Mouse (Mus musculus) CH12.LX (cell line): Measurements from ENCODE around the gene Ppard. TPM values are rescaled to one million over a fixed set of nuclear protein-coding genes. Genes with fewer than 3 reads are reported as not detected.

Source experiments
- DNase-seq: peaks from one replicate; pipeline ENCODE4 v3.0.0-alpha.2; 2013; ENCODE audit errors: extremely low read depth
- H3K27ac ChIP-seq: 2 replicates; pipeline ENCODE4 v1.5.1; 2012; ENCODE audit warnings: low read depth, mild to moderate bottlenecking, control low read depth, moderate library complexity; ENCODE audit not compliant: insufficient read depth
- H3K27me3 ChIP-seq: replicated peaks from 2 replicates; pipeline ENCODE3; 2012; ENCODE audit warnings: inconsistent platforms
- H3K36me3 ChIP-seq, 2 experiments: replicated peaks in 1 of 2; 2 replicates each; pipeline versions ENCODE3 to v1.6.1; 2012; ENCODE audit warnings: inconsistent platforms in 1 of 2, low read length in 1 of 2, mild to moderate bottlenecking in 1 of 2, mixed read lengths in 1 of 2, moderate library complexity in 1 of 2; ENCODE audit not compliant: control insufficient read depth in 1 of 2, insufficient read depth in 1 of 2
- H3K4me1 ChIP-seq, 2 experiments: 2 replicates each; pipeline ENCODE4 v1.6.1; 2012; ENCODE audit warnings: inconsistent platforms in 1 of 2, moderate library complexity in 1 of 2; ENCODE audit not compliant: insufficient read depth in 2 of 2, control insufficient read depth in 1 of 2
- H3K4me2 ChIP-seq: 2 replicates; pipeline ENCODE4 v1.6.1; 2012; ENCODE audit warnings: low read depth, mild to moderate bottlenecking, control low read depth; ENCODE audit not compliant: poor library complexity, insufficient read depth, severe bottlenecking
- H3K4me3 ChIP-seq, 3 experiments: fragments of 150-350 bp in 1 of 3; sonication (generic) in 1 of 3; replicated peaks in 1 of 3; 2 replicates each; pipeline versions ENCODE3 to v1.5.1; 2011 to 2012; ENCODE audit warnings: low read depth in 2 of 3, low read length in 2 of 3, mild to moderate bottlenecking in 2 of 3, moderate library complexity in 2 of 3, control low read depth in 1 of 3, improper control_type of control experiment in 1 of 3, inconsistent platforms in 1 of 3, mixed read lengths in 1 of 3; ENCODE audit not compliant: poor library complexity in 1 of 3
- H3K79me2 ChIP-seq: replicated peaks from 2 replicates; pipeline ENCODE4 v1.6.1; 2012; ENCODE audit warnings: mild to moderate bottlenecking, moderate library complexity; ENCODE audit not compliant: control insufficient read depth, poor library complexity, insufficient read depth, severe bottlenecking; ENCODE audit errors: extremely low read depth
- H3K9ac ChIP-seq: 2 replicates; pipeline ENCODE4 v1.6.1; 2012; ENCODE audit warnings: low read depth, mild to moderate bottlenecking, control low read depth, moderate library complexity; ENCODE audit not compliant: insufficient read depth
- H3K9me3 ChIP-seq: replicated peaks from 2 replicates; pipeline ENCODE3; 2012; ENCODE audit warnings: low read length, inconsistent platforms, mixed read lengths
- BHLHE40 ChIP-seq: IDR thresholded peaks from 2 replicates; pipeline ENCODE4 v1.6.1; 2011; ENCODE audit warnings: mild to moderate bottlenecking, low read depth, low read length, improper control_type of control experiment
- E2F4 ChIP-seq: IDR thresholded peaks from 2 replicates; pipeline ENCODE4 v1.6.1; 2011; ENCODE audit warnings: low read depth, low read length, improper control_type of control experiment; ENCODE audit not compliant: insufficient replicate concordance
- EP300 ChIP-seq: IDR thresholded peaks from 2 replicates; pipeline ENCODE4 v1.6.1; 2011; ENCODE audit warnings: low read length, improper control_type of control experiment
- ETS1 ChIP-seq: conservative IDR thresholded peaks from 2 replicates; pipeline ENCODE4 v1.6.1; 2012; ENCODE audit warnings: low read depth, mild to moderate bottlenecking, inconsistent platforms, low read length, improper control_type of control experiment, moderate library complexity
- HCFC1 ChIP-seq: IDR thresholded peaks from 2 replicates; pipeline ENCODE4 v1.6.1; 2012; ENCODE audit warnings: low read depth, mild to moderate bottlenecking, inconsistent platforms, low read length, improper control_type of control experiment
- IRF4 ChIP-seq: IDR thresholded peaks from 2 replicates; pipeline ENCODE4 v1.6.1; 2014; ENCODE audit warnings: low read depth, mild to moderate bottlenecking, inconsistent platforms, low read length, improper control_type of control experiment
- JUN ChIP-seq: IDR thresholded peaks from 2 replicates; pipeline ENCODE4 v1.6.1; 2011; ENCODE audit warnings: low read depth, mild to moderate bottlenecking, low read length, improper control_type of control experiment, moderate library complexity; ENCODE audit not compliant: insufficient read depth
- JUND ChIP-seq: conservative IDR thresholded peaks from 2 replicates; pipeline ENCODE4 v1.6.1; 2011; ENCODE audit warnings: low read depth, low read length, improper control_type of control experiment
- MAX ChIP-seq: IDR thresholded peaks from 2 replicates; pipeline ENCODE4 v1.6.1; 2011; ENCODE audit warnings: low read length, improper control_type of control experiment
- MEF2A ChIP-seq: IDR thresholded peaks from 2 replicates; pipeline ENCODE4 v1.6.1; 2014; ENCODE audit warnings: low read depth, mild to moderate bottlenecking, inconsistent platforms, low read length, improper control_type of control experiment, borderline replicate concordance
- NELFE ChIP-seq: IDR thresholded peaks from 2 replicates; pipeline ENCODE4 v1.6.1; 2011; ENCODE audit warnings: low read depth, low read length, improper control_type of control experiment
- POLR2AphosphoS2 ChIP-seq: IDR thresholded peaks from 2 replicates; pipeline ENCODE4 v1.6.1; 2011; ENCODE audit warnings: low read depth, low read length, improper control_type of control experiment
- RAD21 ChIP-seq: IDR thresholded peaks from 2 replicates; pipeline ENCODE4 v1.6.1; 2011; ENCODE audit warnings: low read depth, mild to moderate bottlenecking, low read length, improper control_type of control experiment, moderate library complexity
- RCOR1 ChIP-seq: conservative IDR thresholded peaks from 2 replicates; pipeline ENCODE4 v1.6.1; 2012; ENCODE audit warnings: low read depth, mild to moderate bottlenecking, inconsistent platforms, low read length, improper control_type of control experiment
- SIN3A ChIP-seq: IDR thresholded peaks from 2 replicates; pipeline ENCODE4 v1.6.1; 2012; ENCODE audit warnings: low read length, improper control_type of control experiment, inconsistent platforms
- TBP ChIP-seq: conservative IDR thresholded peaks from 2 replicates; pipeline ENCODE4 v1.6.1; 2011; ENCODE audit warnings: low read depth, low read length, improper control_type of control experiment
- TCF12 ChIP-seq: IDR thresholded peaks from 2 replicates; pipeline ENCODE4 v1.6.1; 2014; ENCODE audit warnings: low read depth, mild to moderate bottlenecking, inconsistent platforms, low read length, improper control_type of control experiment
- UBTF ChIP-seq: IDR thresholded peaks from 2 replicates; pipeline ENCODE4 v1.6.1; 2012; ENCODE audit warnings: low read depth, mild to moderate bottlenecking, inconsistent platforms, low read length, improper control_type of control experiment, moderate library complexity
- USF2 ChIP-seq: conservative IDR thresholded peaks from 2 replicates; pipeline ENCODE4 v1.6.1; 2011; ENCODE audit warnings: low read depth, low read length, improper control_type of control experiment
- ZMIZ1 ChIP-seq: IDR thresholded peaks from 2 replicates; pipeline ENCODE4 v1.6.1; 2012; ENCODE audit warnings: low read depth, mild to moderate bottlenecking, inconsistent platforms, low read length, improper control_type of control experiment
- ZNF384 ChIP-seq: IDR thresholded peaks from 2 replicates; pipeline ENCODE4 v1.6.1; 2012; ENCODE audit warnings: low read depth, low read length, improper control_type of control experiment, inconsistent platforms
- dilution Hi-C: fragments of 300-500 bp; cut with MboI; formaldehyde crosslinking; loops from 2 replicates; pipeline ENCODE4 v1.14.3; 2020; ENCODE audit warnings: low sequenced_read_pairs; ENCODE audit not compliant: extremely low pct_unique_long_range_greater_than_20kb, extremely low pct_ligation_motif_present
- in situ Hi-C: fragments of 300-500 bp; cut with MboI; formaldehyde crosslinking; loops from 3 replicates; pipeline ENCODE4 v1.14.3; 2019; ENCODE audit warnings: low sequenced_read_pairs, low pct_ligation_motif_present, low pct_unique_long_range_greater_than_20kb, mixed read lengths
- polyA plus RNA-seq: library from polyadenylated mRNA; unstranded; fragments of >175 nt; gene quantifications from 2 replicates; pipeline ENCODE4 v1.2.1, GENCODE M21; 2012; ENCODE audit warnings: low read depth; ENCODE audit not compliant: insufficient read length
- total RNA-seq, 2 experiments: library from RNA; depleted of rRNA; stranded (reverse); fragments of 300-350 nt in 1 of 2; fragments of >200 nt in 1 of 2; gene quantifications; 2 replicates each; pipeline ENCODE4 v1.2.3; 2012 to 2014

Gene Ppard
- total and polyA plus RNA-seq, 3 experiments: 2.9 to 15.5 (median 7.3) TPM

- in situ Hi-C loops (no loop called here), dilution Hi-C loops (no loop called here)
- DNase-seq: no peak
- H3K27ac ChIP-seq: no peak overlapping the region
- TF ChIP-seq ZNF384: no peak
- no peak for TF ChIP-seq SIN3A
- TF ChIP-seq ZMIZ1: no peak
- TF ChIP-seq E2F4: no peak
- no peak for TF ChIP-seq USF2
- no peak for TF ChIP-seq RAD21
- TF ChIP-seq JUND: no peak
- no peak overlapping the region for H3K9ac ChIP-seq
- no peaks in the 10 kb centered on the region for H3K79me2 ChIP-seq
- H3K9me3 ChIP-seq: no peaks in the 10 kb centered on the region
- H3K4me2 ChIP-seq: no peak overlapping the region
- H3K4me3 ChIP-seq: no peak overlapping the region
- peaks cover 36 to 91% of the 10 kb centered on the region in 2 experiments for H3K4me1 ChIP-seq
- no peaks in the 10 kb centered on the region for H3K27me3 ChIP-seq
- H3K36me3 ChIP-seq: peaks cover 6 to 34% of the 10 kb centered on the region in 2 experiments
Measured at GRCm38 (mm10) chr17:28280423-28280800, 47.9 kb downstream of the Ppard start.

- no peak for DNase-seq
- Histone ChIP-seq H3K9ac (no peak overlapping the region), H3K9me3 (no peaks in the 10 kb centered on the region), H3K27me3 (no peaks in the 10 kb centered on the region)
- TF ChIP-seq SIN3A (no peak), RAD21 (no peak), JUN (no peak), JUND (no peak)
- TF ChIP-seq, all 38 proteins: peak for 0
- Histone ChIP-seq H3K4me3 (peak overlapping the region in 1 of 3 experiments; percentile 5), H3K36me3 (peaks cover 6 to 35% of the 10 kb centered on the region in 2 experiments), H3K79me2 (no peaks in the 10 kb centered on the region), H3K4me2 (no peak overlapping the region), H3K4me1 (peaks cover 33 to 91% of the 10 kb centered on the region in 2 experiments), H3K27ac (no peak overlapping the region)
- in situ Hi-C loops: no loop called here
- dilution Hi-C loops: no loop called here
Measured at GRCm38 (mm10) chr17:28280831-28281377, 48.4 kb downstream of the Ppard start.

- Histone ChIP-seq H3K27ac (peak overlapping the region; percentile 17), H3K36me3 (peaks cover 4 to 36% of the 10 kb centered on the region in 2 experiments), H3K4me2 (peak overlapping the region; percentile 37; the same call in 1 of the 2 replicates), H3K9ac (no peak overlapping the region), H3K4me3 (peak overlapping the region in 1 of 3 experiments; percentile 5), H3K4me1 (peaks cover 29 to 95% of the 10 kb centered on the region in 2 experiments), H3K79me2 (no peaks in the 10 kb centered on the region), H3K9me3 (no peaks in the 10 kb centered on the region), H3K27me3 (no peaks in the 10 kb centered on the region)
- dilution Hi-C loops: no loop called here
- TF ChIP-seq ZMIZ1: no peak
- TF ChIP-seq MAX: peak; percentile 38; the same call in 1 of the 2 replicates
- no peak for TF ChIP-seq NELFE
- 0 out of 2 replicates have a peak, but pooled peaks have one; percentile 15 for TF ChIP-seq JUND
- TF ChIP-seq ZNF384: no peak
- TF ChIP-seq MEF2A: 0 out of 2 replicates have a peak, but pooled peaks have one; percentile 28
- TF ChIP-seq ETS1: peak; percentile 28; the same call in 1 of the 2 replicates
- peak; percentile 83 for TF ChIP-seq IRF4
- peak; percentile 3; the same call in 1 of the 2 replicates for TF ChIP-seq JUN
- TF ChIP-seq RCOR1: no peak
- no peak; the same call in 1 of the 2 replicates for TF ChIP-seq HCFC1
- no peak for TF ChIP-seq TBP
- peak; percentile 84 for TF ChIP-seq EP300
- TF ChIP-seq UBTF: 0 out of 2 replicates have a peak, but pooled peaks have one; percentile 30
- TF ChIP-seq BHLHE40: peak; percentile 71
- peak; percentile 45; the same call in 1 of the 2 replicates for TF ChIP-seq TCF12
- TF ChIP-seq POLR2AphosphoS2: no peak
- in situ Hi-C loops: no loop called here
- DNase-seq: peak; percentile 95
Measured at GRCm38 (mm10) chr17:28281866-28282441, 49.5 kb downstream of the Ppard start.
